In the genomic region with DNA sequence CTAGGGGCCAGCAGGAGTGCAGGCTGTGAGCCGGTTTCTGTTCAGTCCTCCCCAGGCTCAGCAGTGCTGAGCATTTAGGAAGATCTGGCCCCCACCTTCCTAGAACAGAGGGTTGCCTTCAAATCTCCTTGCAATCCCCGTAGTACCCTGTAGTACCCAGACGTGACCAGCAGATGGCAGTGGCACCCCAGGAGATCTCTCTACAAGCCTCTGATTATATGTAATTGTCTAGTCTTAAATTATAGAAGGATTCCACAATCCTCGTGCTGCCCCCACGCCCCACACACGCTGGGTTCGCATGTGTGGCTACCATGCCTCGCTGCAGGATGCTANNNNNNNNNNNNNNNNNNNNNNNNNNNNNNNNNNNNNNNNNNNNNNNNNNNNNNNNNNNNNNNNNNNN, we compare ENCODE assay signal across 8 mouse cellular contexts. TPM values are rescaled to one million over a fixed set of nuclear protein-coding genes. Genes with fewer than 3 reads are reported as not detected.
DNase-seq lines count a peak whose midpoint lies in the region; ATAC-seq and TF ChIP-seq lines count a peak whose summit lies in the region.
"Had no signal": no experiment of that assay in that cellular context is flagged by ENCODE, and none has a peak within 500 bp of the region (broad histone marks: within the 10 kb centered on the region; RNA-seq: fewer than 3 reads in every experiment).

No protein-coding gene starts in this region.

- H3K9ac ChIP-seq in ES-Bruce4 (ENCODE audit: low read depth, poor library complexity, severe bottlenecking) = no peak overlapping the region
- H3K9ac ChIP-seq in midbrain, embryonic 11.5 days (ENCODE audit: low read length) = no peak overlapping the region; the same call in 1 of the 2 replicates
- H3K9ac ChIP-seq: limb, embryonic 13.5 days had no signal

- no peak for TF ChIP-seq POLR2A in ES-Bruce4 (IDR thresholded peaks at IDR 0.05; ENCODE audit: insufficient read depth, low read length)

- H3K27ac ChIP-seq in ES-Bruce4 (ENCODE audit: insufficient read depth, low read length) = no peak overlapping the region
- no peak overlapping the region for H3K27ac ChIP-seq in midbrain, embryonic 11.5 days (ENCODE audit: low read depth, low read length)
- H3K27ac ChIP-seq: limb, embryonic 13.5 days had no signal

- no peak overlapping the region for H3K4me2 ChIP-seq in midbrain, embryonic 11.5 days
- H3K4me2 ChIP-seq: limb, embryonic 13.5 days had no signal

- WGBS in midbrain, embryonic 11.5 days = 2% methylated on average over 8 of the region's 8 CpGs

- TF ChIP-seq EP300 in ES-Bruce4 (IDR thresholded peaks at IDR 0.05; ENCODE audit: insufficient read depth, low read depth, low read length) = no peak

- DNase-seq in adrenal gland, adult 8-10 months = peak; percentile 33
- DNase-seq in embryo, embryonic 11 days = peak; percentile 66
- peak; percentile 80 to 83 for DNase-seq in layer of hippocampus, postnatal 36 days
- DNase-seq in midbrain, embryonic 11.5 days (ENCODE audit: low spot score, missing footprints) = peak; percentile 98
- peak; percentile 73 to 74 for DNase-seq in right cerebral cortex, postnatal 36 days (ENCODE audit: low spot score in 2 of 2)

- no peaks in the 10 kb centered on the region for H3K4me1 ChIP-seq in ES-Bruce4 (ENCODE audit: control insufficient read depth, insufficient read depth, low read length)
- H3K4me1 ChIP-seq in midbrain, embryonic 11.5 days (ENCODE audit: control insufficient read depth, insufficient read depth, low read length) = peaks cover 11% of the 10 kb centered on the region

- no peaks in the 10 kb centered on the region for H3K9me3 ChIP-seq in ES-Bruce4 (replicated peaks; ENCODE audit: control insufficient read depth, insufficient read depth, low read length, poor library complexity, severe bottlenecking)
- no peaks in the 10 kb centered on the region for H3K9me3 ChIP-seq in midbrain, embryonic 11.5 days (ENCODE audit: control insufficient read depth, low read length)
- H3K9me3 ChIP-seq: limb, embryonic 13.5 days had no signal

- peak; percentile 72 for ATAC-seq in granulocyte monocyte progenitor cell, adult 5-6 weeks (replicated peaks; ENCODE audit: poor library complexity, severe bottlenecking)
- ATAC-seq in midbrain, embryonic 11.5 days (ENCODE audit: low FRiP score) = peak; percentile 13

- no peaks in the 10 kb centered on the region for H3K27me3 ChIP-seq in ES-Bruce4 (ENCODE audit: control insufficient read depth, insufficient read depth, low read length, poor library complexity, severe bottlenecking)
- peaks cover 10% of the 10 kb centered on the region for H3K27me3 ChIP-seq in midbrain, embryonic 11.5 days (ENCODE audit: control insufficient read depth, insufficient read depth, low read length)

- no peaks in the 10 kb centered on the region for H3K36me3 ChIP-seq in ES-Bruce4 (ENCODE audit: control insufficient read depth, insufficient read depth, low read length, poor library complexity, severe bottlenecking)
- H3K36me3 ChIP-seq in midbrain, embryonic 11.5 days (ENCODE audit: control insufficient read depth, insufficient read depth, low read length) = no peaks in the 10 kb centered on the region
- H3K36me3 ChIP-seq: limb, embryonic 13.5 days had no signal

- TF ChIP-seq CTCF in ES-Bruce4 (IDR thresholded peaks at IDR 0.05; ENCODE audit: low read depth, low read length) = peak; percentile 79

- H3K4me3 ChIP-seq in ES-Bruce4 (ENCODE audit: low read depth, low read length) = no peak overlapping the region
- no peak overlapping the region for H3K4me3 ChIP-seq in midbrain, embryonic 11.5 days (ENCODE audit: low read depth, low read length)
- H3K4me3 ChIP-seq: limb, embryonic 13.5 days had no signal

RNA-seq across cellular contexts. Expression of a gene that starts 16.2 kb away (rescaled TPM):
- not detected in 2 replicates for polyA plus RNA-seq in ES-Bruce4 (2011; ENCODE audit: insufficient read depth, insufficient read length, low read depth, missing spikeins)
- total RNA-seq in adrenal gland, adult 8-10 months (2022) = not detected
- total RNA-seq in granulocyte monocyte progenitor cell, adult 5-6 weeks (2014; fragmentation: Nextera tagmentation) = not detected in 2 replicates
- not detected in 2 replicates for total RNA-seq in granulocyte monocyte progenitor cell, adult 5-6 weeks (2017)
- not detected for total RNA-seq in layer of hippocampus, postnatal 36 days (2021)
- not detected in 2 replicates for polyA plus RNA-seq in midbrain, embryonic 11.5 days (2014; fragmentation: Nextera tagmentation; extraction: Ambion mirVana)

RNA-seq across cellular contexts. Expression of a gene that starts 38.3 kb away (rescaled TPM):
- polyA plus RNA-seq in ES-Bruce4 (2011; ENCODE audit: insufficient read depth, insufficient read length, low read depth, missing spikeins) = 6.7 and 7.2 TPM in 2 replicates
- 1 to 10 TPM; 2.2 to 6.9 (median 3.5) TPM for total RNA-seq in adrenal gland, adult 8-10 months (2022)
- total RNA-seq in granulocyte monocyte progenitor cell, adult 5-6 weeks (2014; fragmentation: Nextera tagmentation) = not detected in 2 replicates
- total RNA-seq in granulocyte monocyte progenitor cell, adult 5-6 weeks (2017) = not detected in 2 replicates
- total RNA-seq in layer of hippocampus, postnatal 36 days (2021) = 100 to 1,000 TPM; 203 to 211 TPM
- polyA plus RNA-seq in midbrain, embryonic 11.5 days (2014; fragmentation: Nextera tagmentation; extraction: Ambion mirVana) = 35.4 and 48.3 TPM in 2 replicates

Comparison
In these comparisons a context has a peak if more than half of its experiments do, and no peak if none do; other contexts are left out.
1. DNase-seq: peak in every context shown above with its lines; median percentile 98 in midbrain, embryonic 11.5 days; 82 in layer of hippocampus, postnatal 36 days; 74 in right cerebral cortex, postnatal 36 days; 66 in embryo, embryonic 11 days; 33 in adrenal gland, adult 8-10 months.
2. RNA of a gene that starts 38.3 kb away (total RNA-seq): 203 to 211 TPM in layer of hippocampus, postnatal 36 days; 2.2 to 6.9 TPM in adrenal gland, adult 8-10 months and not detected in granulocyte monocyte progenitor cell, adult 5-6 weeks; every median in the first group is over 10 times any median in the second.